Mouse (Mus musculus) thymus, adult 2 months (tissue): ENCODE data around the gene Mybpc2. TPM values are rescaled to one million over a fixed set of nuclear protein-coding genes. Genes with fewer than 3 reads are reported as not detected.
A peak's percentile ranks its signal among the peaks of the same experiment; 100 is the strongest.

Experiments used
- DNase-seq: peaks from one replicate; pipeline ENCODE4 v3.0.0; 2021
- H3K27ac ChIP-seq: fragments of 200-500 bp; 2 replicates; pipeline ENCODE4 v1.5.1; 2012; ENCODE audit warnings: low read length, control low read depth; ENCODE audit not compliant: control insufficient read depth, insufficient read depth
- H3K27me3 ChIP-seq: fragments of 200-500 bp; 2 replicates; pipeline ENCODE4 v1.6.1; 2012; ENCODE audit warnings: mild to moderate bottlenecking, low read length, moderate library complexity, mixed read lengths; ENCODE audit not compliant: control insufficient read depth, insufficient read depth
- H3K36me3 ChIP-seq: fragments of 200-500 bp; 2 replicates; pipeline ENCODE4 v1.6.1; 2012; ENCODE audit warnings: mild to moderate bottlenecking, low read length, moderate library complexity; ENCODE audit not compliant: control insufficient read depth, insufficient read depth
- H3K4me1 ChIP-seq: fragments of 200-500 bp; replicated peaks from 2 replicates; pipeline ENCODE4 v1.6.1; 2012; ENCODE audit warnings: low read length; ENCODE audit not compliant: control insufficient read depth, insufficient read depth
- H3K4me3 ChIP-seq: fragments of 200-500 bp; 2 replicates; pipeline ENCODE4 v1.5.1; 2012; ENCODE audit warnings: mild to moderate bottlenecking, low read length, control low read depth, moderate library complexity; ENCODE audit not compliant: control insufficient read depth, insufficient read depth
- CTCF ChIP-seq: fragments of 200-500 bp; IDR thresholded peaks from 2 replicates; pipeline ENCODE4 v1.5.1; 2012; ENCODE audit warnings: mild to moderate bottlenecking, control low read depth, low read length, moderate library complexity, borderline replicate concordance; ENCODE audit not compliant: control insufficient read depth, poor library complexity, insufficient read depth; ENCODE audit errors: extremely low read depth
- POLR2A ChIP-seq: fragments of 200-500 bp; IDR thresholded peaks from 2 replicates; pipeline ENCODE4 v1.6.1; 2012; ENCODE audit warnings: mild to moderate bottlenecking, low read length, control low read depth, moderate library complexity; ENCODE audit not compliant: control insufficient read depth, poor library complexity, insufficient read depth; ENCODE audit errors: extremely low read depth
- WGBS: fragments of 180-500 bp; shearing (Covaris S2); methylation state at CpG from one replicate; pipeline ENCODE4 v1.1.7; 2018; 5-methylcytosine and 5-hydroxymethylcytosine counted together
- polyA plus RNA-seq: library from polyadenylated mRNA; depleted of rRNA; stranded (reverse); fragments of >200 nt; gene quantifications from 2 replicates; pipeline ENCODE4 v1.2.3, GENCODE M21; 2012

The Mybpc2 gene
- polyA plus RNA-seq, 1 experiment: 0.53 TPM

DNA sequence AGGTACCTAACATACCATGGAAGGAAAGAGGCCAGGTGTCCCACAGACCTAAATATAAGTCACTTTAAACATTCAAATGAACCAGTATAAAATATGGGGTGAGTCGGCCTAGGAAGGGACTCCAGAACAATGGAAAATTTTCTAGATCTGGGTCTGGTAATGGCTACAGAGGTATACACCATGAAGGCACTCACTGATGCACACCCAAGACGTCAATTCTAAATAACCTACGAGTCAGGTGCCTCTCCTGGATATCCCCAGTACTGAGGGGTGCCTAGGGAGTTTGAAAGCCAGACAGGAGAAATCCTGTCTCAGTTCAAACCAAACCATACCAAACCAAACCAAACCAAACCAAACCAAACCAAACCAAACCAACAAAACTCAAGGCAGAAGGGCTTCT lies 6.1 kb upstream of the Mybpc2 start:
- no peak for DNase-seq
- no peak overlapping the region for H3K27ac ChIP-seq
- 88% methylated on average over 3 of the region's 3 CpGs for whole genome bisulfite sequencing

DNA sequence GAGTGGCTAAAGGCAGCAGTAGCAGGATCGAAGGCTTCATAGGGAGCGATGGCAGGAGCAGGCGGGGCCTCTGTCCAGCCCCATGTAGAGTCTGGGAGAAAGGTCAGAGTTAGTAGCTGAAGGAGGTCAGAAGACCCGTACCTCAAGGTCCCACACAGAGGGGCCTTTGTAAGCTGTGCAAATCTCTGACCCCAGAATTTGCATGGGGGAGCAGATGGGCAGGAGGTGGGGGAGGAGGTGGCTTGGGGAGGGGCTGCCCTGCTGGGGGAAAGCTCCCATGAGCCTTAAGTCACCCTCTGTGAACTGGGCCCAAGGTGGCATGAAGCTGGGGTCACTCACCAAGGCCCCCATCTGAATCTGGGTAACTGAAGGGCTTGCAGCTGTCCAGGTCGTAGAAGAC lies 5.1 kb upstream of the Mybpc2 start:
- 92% methylated on average over 5 of the region's 5 CpGs for WGBS
- Histone ChIP-seq H3K4me3 (no peak overlapping the region), H3K4me1 (peaks cover 18% of the 10 kb centered on the region), H3K27me3 (no peaks in the 10 kb centered on the region), H3K27ac (no peak overlapping the region), H3K36me3 (no peaks in the 10 kb centered on the region)
- no peak for TF ChIP-seq CTCF
- no peak for TF ChIP-seq POLR2A
- DNase-seq: no peak

More for the DNA sequence above, 6.1 kb upstream of the Mybpc2 start:
- H3K4me3 ChIP-seq: no peak overlapping the region
- H3K4me1 ChIP-seq: peaks cover 22% of the 10 kb centered on the region
- no peak for TF ChIP-seq CTCF
- no peak for TF ChIP-seq POLR2A
- peaks cover 2% of the 10 kb centered on the region; the same call in 1 of the 2 replicates for H3K36me3 ChIP-seq
- H3K27me3 ChIP-seq: no peaks in the 10 kb centered on the region

DNA sequence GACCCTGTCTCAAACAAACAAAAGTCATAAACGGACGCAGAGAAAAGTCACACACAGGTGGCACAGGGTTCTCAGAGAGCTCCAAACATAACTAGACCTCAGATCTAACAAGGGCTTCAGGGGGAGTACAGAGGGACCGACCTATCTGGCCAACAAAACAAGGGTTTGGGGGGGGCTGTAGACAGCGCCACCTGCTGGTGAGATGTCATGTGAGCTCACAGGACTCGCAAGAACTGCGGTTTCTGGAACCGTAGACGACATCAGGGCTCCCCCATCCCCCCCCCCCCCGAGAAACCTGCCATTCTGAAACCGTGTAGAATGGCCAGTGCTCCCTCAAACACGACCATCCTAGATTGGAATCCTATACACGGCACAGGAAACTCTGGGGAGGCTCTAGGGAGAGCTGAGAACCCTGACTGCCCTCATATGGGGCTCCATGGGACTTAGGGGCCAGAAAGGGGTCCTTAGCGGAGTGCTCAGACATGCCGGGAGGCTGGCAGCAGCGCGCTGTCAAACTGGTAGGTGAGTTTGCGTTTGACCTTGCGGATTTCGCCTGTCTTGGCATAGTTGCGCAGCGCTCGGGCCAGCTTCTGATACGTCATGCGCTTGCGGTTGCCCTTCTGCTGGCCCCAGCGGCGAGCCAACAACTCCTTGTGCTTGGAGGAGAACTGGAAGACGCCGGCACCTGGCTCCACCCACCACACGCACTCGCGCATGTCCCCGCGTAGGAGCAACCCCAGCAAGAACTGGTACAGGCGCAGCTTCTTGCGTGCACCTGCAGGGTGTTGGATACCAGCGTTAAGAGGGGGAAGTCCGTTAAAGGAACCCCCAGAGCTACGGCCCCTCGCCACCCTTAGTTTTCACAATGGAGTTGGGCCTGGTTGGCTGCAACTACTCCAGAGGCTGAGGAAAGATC lies 3.3 kb upstream of the Mybpc2 start:
- H3K27me3 ChIP-seq: no peaks in the 10 kb centered on the region
- peak; percentile 78 for DNase-seq
- H3K4me3 ChIP-seq: peak overlapping the region; percentile 78
- peak overlapping the region; percentile 40 for H3K27ac ChIP-seq
- H3K4me1 ChIP-seq: peaks cover 16% of the 10 kb centered on the region
- 5% methylated on average over 40 of the region's 40 CpGs for WGBS
- TF ChIP-seq CTCF: peak; percentile 86; the same call in 1 of the 2 replicates
- TF ChIP-seq POLR2A: 0 out of 2 replicates have a peak, but pooled peaks have one; percentile 21
- no peaks in the 10 kb centered on the region for H3K36me3 ChIP-seq

DNA sequence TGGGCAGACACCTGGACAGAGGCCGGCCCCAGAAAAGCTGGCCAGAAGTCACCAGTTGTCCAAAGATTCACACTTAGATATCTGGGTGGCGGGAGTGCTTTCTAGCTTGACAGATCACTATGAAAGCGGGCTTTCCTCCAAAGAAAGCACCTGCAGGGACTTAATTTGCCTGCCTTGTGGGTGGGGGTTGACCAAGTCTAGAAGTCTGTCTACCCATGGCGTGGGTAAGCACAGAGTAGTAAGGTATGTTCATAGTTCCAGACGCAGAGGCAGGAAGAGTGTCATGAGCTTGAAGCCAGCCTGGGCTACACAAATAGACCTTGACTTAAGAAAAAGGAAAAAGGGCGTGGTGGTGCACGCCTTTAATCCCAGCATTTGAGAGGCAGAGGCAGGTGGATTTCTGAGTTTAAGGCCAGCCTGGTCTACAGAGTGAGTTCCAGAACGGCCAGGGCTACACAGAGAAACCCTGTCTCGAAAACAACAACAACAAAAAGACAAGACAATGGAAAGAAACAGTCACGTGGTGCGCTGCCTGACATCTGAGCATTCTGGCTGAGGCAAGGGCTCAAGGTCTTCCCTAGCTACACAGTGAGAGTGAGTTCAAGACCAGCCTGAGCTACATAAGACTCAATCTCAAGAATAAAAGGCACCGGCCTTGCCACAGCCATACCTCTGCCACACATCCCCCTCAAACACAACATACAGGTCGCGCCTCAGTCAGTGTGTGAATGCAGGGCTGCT lies 2.1 kb upstream of the Mybpc2 start:
- H3K4me3 ChIP-seq: no peak overlapping the region
- no peak for TF ChIP-seq CTCF
- no peak for TF ChIP-seq POLR2A
- H3K27me3 ChIP-seq: no peaks in the 10 kb centered on the region
- no peak for DNase-seq
- WGBS: 91% methylated on average over 14 of the region's 14 CpGs
- H3K36me3 ChIP-seq: no peaks in the 10 kb centered on the region
- H3K4me1 ChIP-seq: peaks cover 18% of the 10 kb centered on the region
- no peak overlapping the region for H3K27ac ChIP-seq

DNA sequence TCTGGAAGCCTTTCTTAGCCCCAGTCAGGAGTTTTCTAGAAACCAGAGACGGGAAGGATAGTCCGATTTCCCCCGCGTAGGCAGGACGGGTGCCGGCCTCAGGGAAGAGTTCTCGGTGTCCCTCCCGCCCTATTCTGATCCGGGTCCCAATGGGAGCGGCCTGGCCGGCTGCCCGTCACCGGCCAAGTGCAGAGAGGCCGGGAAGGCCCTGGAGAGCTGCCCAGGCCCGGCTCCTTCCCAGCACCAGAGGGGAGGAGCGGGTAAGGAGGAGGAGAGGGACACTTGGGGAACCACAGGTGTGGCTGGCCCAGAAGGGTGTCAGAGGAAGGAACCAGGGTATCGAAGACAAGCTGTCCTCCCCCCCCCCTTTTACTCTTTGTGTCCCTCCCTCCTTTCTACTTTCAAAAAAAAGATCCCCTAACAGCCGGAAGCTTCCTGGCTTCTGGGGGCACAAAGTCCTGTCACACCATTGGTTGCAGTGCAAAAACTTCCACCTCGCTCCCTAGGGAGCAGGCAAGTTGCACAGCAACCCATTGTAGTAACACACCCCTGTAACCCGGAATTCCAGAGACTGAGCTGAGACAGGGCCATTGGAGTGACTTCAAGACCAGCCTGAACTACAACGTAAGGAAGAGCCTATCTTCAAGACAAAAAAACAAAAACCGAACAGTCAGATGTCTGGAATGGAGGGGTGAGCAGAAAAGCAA lies 823 bp upstream of the Mybpc2 start:
- Histone ChIP-seq H3K36me3 (no peaks in the 10 kb centered on the region), H3K4me1 (peaks cover 13% of the 10 kb centered on the region), H3K27me3 (no peaks in the 10 kb centered on the region), H3K4me3 (no peak overlapping the region), H3K27ac (no peak overlapping the region)
- TF ChIP-seq POLR2A (no peak), CTCF (no peak)
- WGBS: 59% methylated on average over 22 of the region's 22 CpGs
- no peak for DNase-seq

DNA sequence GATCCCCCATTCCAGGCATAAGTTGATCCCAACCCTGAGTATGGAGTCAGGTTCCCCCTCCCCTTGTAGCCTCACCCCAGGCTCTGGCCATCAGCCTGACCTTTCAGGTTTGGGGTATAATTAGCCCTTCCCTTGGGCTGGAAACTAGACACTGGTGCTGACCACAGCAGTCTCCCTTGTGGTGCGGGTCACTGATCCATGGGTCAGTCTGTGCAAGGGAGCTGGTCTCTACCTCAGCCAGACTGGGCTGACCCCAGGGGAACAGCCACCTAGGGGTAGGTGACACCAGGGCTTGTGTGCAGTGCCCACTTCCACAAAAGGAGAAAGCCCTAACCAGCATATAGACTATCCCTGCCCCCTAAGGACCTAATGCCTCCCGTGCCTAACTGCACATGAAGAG lies 1.4 kb downstream of the Mybpc2 start:
- Histone ChIP-seq H3K27ac (no peak overlapping the region), H3K36me3 (no peaks in the 10 kb centered on the region), H3K4me1 (peaks cover 6% of the 10 kb centered on the region; the same call in 1 of the 2 replicates), H3K4me3 (no peak overlapping the region), H3K27me3 (no peaks in the 10 kb centered on the region)
- no peak for DNase-seq
- no peak for TF ChIP-seq POLR2A
- TF ChIP-seq CTCF: no peak
- 82% methylated on average over 2 of the region's 2 CpGs for WGBS
